Mouse (Mus musculus): ENCODE results near the gene Ttc13.

DNA sequence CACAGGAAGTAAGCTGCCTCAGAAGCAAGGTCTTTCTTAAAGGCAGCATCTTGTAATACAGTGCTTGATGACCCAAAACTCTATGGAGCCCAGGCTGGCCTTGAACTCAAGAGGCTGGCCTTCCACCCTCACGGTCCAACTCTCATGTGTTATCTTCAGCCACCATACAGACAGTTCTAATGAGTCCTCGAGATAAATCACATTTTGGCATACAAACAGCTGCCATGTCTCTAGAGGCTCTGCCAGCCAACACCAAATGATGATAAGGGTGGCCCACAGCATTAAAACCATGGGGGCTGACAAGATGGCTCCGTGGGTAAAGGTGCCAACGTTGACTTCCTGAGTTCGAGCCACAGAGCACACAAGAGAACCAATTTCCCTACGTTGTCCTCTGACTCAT is 8.6 kb downstream of the Ttc13 start:
- no peak for TF ChIP-seq CTCF (IDR thresholded peaks at IDR 0.05; ENCODE audit: control insufficient read depth, insufficient read depth, insufficient replicate concordance, low read depth, low read length)
- TF ChIP-seq POLR2A (IDR thresholded peaks at IDR 0.05; ENCODE audit: control insufficient read depth, low read depth, low read length): no peak
